Mouse (Mus musculus) embryonic facial prominence, embryonic 11.5 days (tissue): ENCODE results near the gene Rxylt1. TPM values are rescaled to one million over a fixed set of nuclear protein-coding genes. Genes with fewer than 3 reads are reported as not detected.

ENCODE experiments used
- ATAC-seq: fragments of 200-750 bp; cut with Nextera tagmentation; replicated peaks from 2 replicates; pipeline ENCODE4 v1.8.0; 2017; ENCODE audit warnings: low read depth; ENCODE audit not compliant: insufficient number of reproducible peaks, low FRiP score, low TSS enrichment
- DNase-seq: peaks from one replicate; pipeline ENCODE4 v3.0.0-alpha.2; 2015; ENCODE audit warnings: low spot score
- H3K27ac ChIP-seq: fragments of 300-500 bp; sonication (generic); replicated peaks from 2 replicates; pipeline ENCODE4 v1.5.1; 2014; ENCODE audit warnings: mild to moderate bottlenecking, low read depth, low read length, control low read depth
- H3K27me3 ChIP-seq: fragments of 300-500 bp; sonication (generic); 2 replicates; pipeline ENCODE4 v1.6.1; 2014; ENCODE audit warnings: mild to moderate bottlenecking, low read length, moderate library complexity, mixed read lengths; ENCODE audit not compliant: control insufficient read depth, insufficient read depth
- H3K36me3 ChIP-seq: fragments of 300-500 bp; sonication (generic); replicated peaks from 2 replicates; pipeline ENCODE4 v1.6.1; 2014; ENCODE audit warnings: low read depth, mild to moderate bottlenecking, low read length, moderate library complexity, mixed read lengths; ENCODE audit not compliant: control insufficient read depth, insufficient read depth
- H3K4me1 ChIP-seq: fragments of 300-500 bp; sonication (generic); 2 replicates; pipeline ENCODE4 v1.6.1; 2014; ENCODE audit warnings: low read length, mixed read lengths; ENCODE audit not compliant: control insufficient read depth, insufficient read depth
- H3K4me2 ChIP-seq: fragments of 300-500 bp; sonication (generic); 2 replicates; pipeline ENCODE4 v1.6.1; 2014; ENCODE audit warnings: low read depth, mild to moderate bottlenecking, control low read depth, low read length, moderate library complexity
- H3K4me3 ChIP-seq: fragments of 300-500 bp; sonication (generic); 2 replicates; pipeline ENCODE4 v1.5.1; 2014; ENCODE audit warnings: low read depth, low read length, control low read depth
- H3K9ac ChIP-seq: fragments of 300-500 bp; sonication (generic); replicated peaks from 2 replicates; pipeline ENCODE4 v1.6.1; 2014; ENCODE audit warnings: mild to moderate bottlenecking, control low read depth, low read length
- H3K9me3 ChIP-seq: fragments of 300-500 bp; sonication (generic); replicated peaks from 2 replicates; pipeline ENCODE4 v1.6.1; 2016; ENCODE audit warnings: mild to moderate bottlenecking, low read length, inconsistent platforms, mixed read lengths; ENCODE audit not compliant: control insufficient read depth
- WGBS: fragments of 180-500 bp; shearing (Covaris S2); extraction: QIAGEN DNeasy Blood & Tissue Kit; methylation state at CpG from one replicate; pipeline ENCODE4 v1.1.7; 2014; 5-methylcytosine and 5-hydroxymethylcytosine counted together
- polyA plus RNA-seq: library from polyadenylated mRNA; unstranded; fragments of >200 nt; fragmentation: Nextera tagmentation; extraction: Ambion mirVana; gene quantifications from 2 replicates; pipeline ENCODE4 v1.2.1, GENCODE M21; 2014

The Rxylt1 gene
- polyA plus RNA-seq, result 46.9 and 53.3 TPM in 2 replicates

- H3K9ac ChIP-seq, result peak within 1 kb of the TSS; percentile 82
- no peaks in the 10 kb centered on the region for H3K27me3 ChIP-seq
- peak; percentile 98 for ATAC-seq
- H3K9me3 ChIP-seq, result no peaks in the 10 kb centered on the region
- H3K4me1 ChIP-seq, result no peaks in the 10 kb centered on the region
- 1% methylated on average over 39 of the region's 48 CpGs for WGBS
- peak; percentile 96 for DNase-seq
- H3K4me2 ChIP-seq, result peak within 1 kb of the TSS; percentile 82
- no peaks in the 10 kb centered on the region for H3K36me3 ChIP-seq
- peak within 1 kb of the TSS; percentile 65 for H3K27ac ChIP-seq
- peak within 1 kb of the TSS; percentile 82 for H3K4me3 ChIP-seq
Measured at GRCm38 (mm10) chr10:122096980-122097844, at the start of gene Rxylt1. Gene Rxylt1 (minus strand): TSS chr10:122097371.

- Histone ChIP-seq H3K27me3 (no peaks in the 10 kb centered on the region), H3K36me3 (no peaks in the 10 kb centered on the region), H3K4me1 (no peaks in the 10 kb centered on the region), H3K9ac (no peak overlapping the region), H3K4me3 (no peak overlapping the region), H3K4me2 (no peak overlapping the region), H3K9me3 (no peaks in the 10 kb centered on the region), H3K27ac (no peak overlapping the region)
- DNase-seq (no peak), ATAC-seq (no peak)
- 87% methylated on average over 20 of the region's 21 CpGs for WGBS
Measured at GRCm38 (mm10) chr10:122121290-122121970, 24.3 kb upstream of the Rxylt1 start.

- 75% methylated on average over 16 of the region's 16 CpGs for WGBS
- Histone ChIP-seq H3K36me3 (no peaks in the 10 kb centered on the region), H3K9me3 (no peaks in the 10 kb centered on the region), H3K27ac (no peak overlapping the region), H3K4me3 (no peak overlapping the region), H3K4me1 (no peaks in the 10 kb centered on the region), H3K4me2 (no peak overlapping the region), H3K27me3 (no peaks in the 10 kb centered on the region), H3K9ac (no peak overlapping the region)
- ATAC-seq (peak; percentile 44; the same call in 1 of the 2 replicates), DNase-seq (no peak)
Measured at GRCm38 (mm10) chr10:122120500-122121289, 23.5 kb upstream of the Rxylt1 start.

GRCm38 (mm10) chr10:122119451-122119850 is 22.3 kb upstream of the Rxylt1 start:
- H3K9ac ChIP-seq, result no peak overlapping the region
- H3K27me3 ChIP-seq, result no peaks in the 10 kb centered on the region
- no peaks in the 10 kb centered on the region for H3K4me1 ChIP-seq
- ATAC-seq (no peak), DNase-seq (no peak)
- H3K4me2 ChIP-seq, result no peak overlapping the region
- no peaks in the 10 kb centered on the region for H3K36me3 ChIP-seq
- no peak overlapping the region for H3K4me3 ChIP-seq
- H3K9me3 ChIP-seq, result no peaks in the 10 kb centered on the region
- H3K27ac ChIP-seq, result no peak overlapping the region
- 73% methylated on average over 6 of the region's 6 CpGs for WGBS

GRCm38 (mm10) chr10:122116636-122117035 is 19.5 kb upstream of the Rxylt1 start:
- H3K4me3 ChIP-seq, result no peak overlapping the region
- H3K9me3 ChIP-seq, result no peaks in the 10 kb centered on the region
- ATAC-seq (no peak), DNase-seq (no peak)
- no peaks in the 10 kb centered on the region for H3K27me3 ChIP-seq
- H3K9ac ChIP-seq, result no peak overlapping the region
- no peaks in the 10 kb centered on the region for H3K36me3 ChIP-seq
- no peaks in the 10 kb centered on the region for H3K4me1 ChIP-seq
- H3K27ac ChIP-seq, result no peak overlapping the region
- H3K4me2 ChIP-seq, result no peak overlapping the region
- 86% methylated on average over 11 of the region's 11 CpGs for WGBS

- no peak for DNase-seq
- no peak overlapping the region for H3K4me2 ChIP-seq
- H3K27me3 ChIP-seq, result no peaks in the 10 kb centered on the region
- no peaks in the 10 kb centered on the region for H3K36me3 ChIP-seq
- H3K4me1 ChIP-seq, result no peaks in the 10 kb centered on the region
- no peak for ATAC-seq
- no peak overlapping the region for H3K9ac ChIP-seq
- no peaks in the 10 kb centered on the region for H3K9me3 ChIP-seq
- no peak overlapping the region for H3K27ac ChIP-seq
- WGBS, result 78% methylated on average over 3 of the region's 3 CpGs
- H3K4me3 ChIP-seq, result no peak overlapping the region
Measured at GRCm38 (mm10) chr10:122106633-122107028, 9.5 kb upstream of the Rxylt1 start.

- no peaks in the 10 kb centered on the region for H3K36me3 ChIP-seq
- no peak overlapping the region for H3K4me3 ChIP-seq
- H3K27me3 ChIP-seq, result no peaks in the 10 kb centered on the region
- no peaks in the 10 kb centered on the region for H3K4me1 ChIP-seq
- ATAC-seq, result no peak; the same call in 1 of the 2 replicates
- no peak overlapping the region for H3K9ac ChIP-seq
- no peak overlapping the region for H3K27ac ChIP-seq
- DNase-seq, result no peak
- no peaks in the 10 kb centered on the region for H3K9me3 ChIP-seq
- H3K4me2 ChIP-seq, result no peak overlapping the region
- 65% methylated on average over 10 of the region's 10 CpGs for WGBS
Measured at GRCm38 (mm10) chr10:122105889-122106632, 8.9 kb upstream of the Rxylt1 start.
